Mouse (Mus musculus) gastrocnemius, adult 8-10 months (tissue): ENCODE measurements around the gene Ugt1a9. TPM values are rescaled to one million over a fixed set of nuclear protein-coding genes. Genes with fewer than 3 reads are reported as not detected.

Experiments
- DNase-seq, 2 experiments: peaks; one replicate each; pipeline ENCODE4 v3.0.0; 2022; ENCODE audit warnings: low spot score in 2 of 2
- total RNA-seq, 4 experiments: library from RNA; stranded (reverse); gene quantifications; 2 replicates each; pipeline ENCODE4 v1.2.4; 2022

Gene Ugt1a9
- total RNA-seq, 4 experiments from 2014 or later, result not detected

DNA sequence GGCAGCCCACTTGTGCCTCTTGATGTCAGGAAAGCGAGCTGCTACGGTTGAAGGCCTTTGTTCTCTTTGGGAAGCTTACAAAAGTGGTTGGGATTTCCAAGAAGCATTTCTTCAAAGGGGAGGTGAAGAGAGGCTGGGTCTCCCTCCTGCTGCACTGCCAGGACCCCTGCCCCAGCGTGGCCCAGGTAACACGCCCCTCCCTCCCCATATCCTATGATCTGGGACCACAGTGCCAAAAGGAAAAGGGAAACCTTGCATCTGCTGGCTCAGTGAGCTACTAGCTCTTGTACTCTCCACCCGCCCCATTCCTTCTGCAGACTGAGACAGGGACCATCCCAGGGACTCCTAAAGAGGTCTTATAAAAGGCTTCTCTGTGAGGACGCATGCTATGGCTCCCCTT is 187.1 kb downstream of the Ugt1a9 start:
- DNase-seq, result no peak

DNA sequence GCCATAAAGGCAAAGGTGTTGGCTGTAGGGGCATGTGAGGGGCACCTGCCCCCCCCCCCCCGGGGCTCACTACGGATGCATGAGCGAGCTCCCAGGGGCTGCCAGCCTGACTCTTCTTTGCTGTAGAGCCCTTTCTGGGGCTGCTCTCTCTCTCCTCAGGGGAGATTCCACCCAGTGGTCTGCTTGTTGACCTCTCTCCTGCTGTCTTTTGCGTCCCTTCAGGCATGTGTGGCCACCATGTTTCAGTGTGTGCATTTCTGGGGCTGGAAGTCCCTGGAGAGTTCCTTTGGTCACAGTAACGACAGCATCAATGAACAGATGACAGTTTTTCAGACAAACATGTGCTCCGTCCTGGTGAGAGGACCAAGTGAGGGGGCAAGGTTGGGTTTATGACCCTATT is 187.8 kb downstream of the Ugt1a9 start:
- no peak for DNase-seq

DNA sequence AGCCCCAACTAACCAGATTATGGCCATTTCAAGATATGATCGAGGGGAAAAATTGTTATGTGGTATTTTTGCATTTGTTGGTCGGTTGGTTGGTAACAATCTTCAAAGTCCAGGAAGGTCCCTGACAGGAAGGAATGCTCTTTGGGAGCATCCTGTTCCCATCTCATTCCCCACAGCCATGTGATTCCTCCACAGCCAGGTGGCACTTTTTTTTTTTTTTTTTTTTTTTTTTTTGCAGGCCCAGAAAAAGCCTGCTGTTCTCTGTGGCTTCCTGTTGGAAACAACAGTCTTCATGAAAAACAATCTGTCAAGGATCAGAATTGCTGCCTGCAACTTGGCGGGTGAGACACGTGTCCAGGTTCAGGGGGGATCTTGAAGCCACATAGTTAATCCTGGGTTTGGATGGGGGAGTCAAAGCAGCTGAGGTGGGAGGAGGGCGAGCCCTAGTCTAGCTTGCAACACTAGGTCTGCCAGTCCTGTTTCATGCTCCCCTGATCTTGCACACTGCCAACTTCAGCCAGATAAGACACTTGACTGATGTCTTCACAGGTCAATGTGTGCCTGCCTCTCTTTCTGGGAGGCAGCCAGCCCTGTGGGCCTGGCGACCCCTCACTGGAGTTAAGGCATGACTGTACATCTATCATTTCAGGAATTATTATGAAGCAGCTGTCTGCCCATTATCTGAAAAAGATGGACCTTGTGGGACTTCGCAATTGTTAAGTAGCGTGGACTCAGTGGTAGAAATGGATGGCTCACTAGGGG is 188.5 kb downstream of the Ugt1a9 start:
- DNase-seq, result no peak

DNA sequence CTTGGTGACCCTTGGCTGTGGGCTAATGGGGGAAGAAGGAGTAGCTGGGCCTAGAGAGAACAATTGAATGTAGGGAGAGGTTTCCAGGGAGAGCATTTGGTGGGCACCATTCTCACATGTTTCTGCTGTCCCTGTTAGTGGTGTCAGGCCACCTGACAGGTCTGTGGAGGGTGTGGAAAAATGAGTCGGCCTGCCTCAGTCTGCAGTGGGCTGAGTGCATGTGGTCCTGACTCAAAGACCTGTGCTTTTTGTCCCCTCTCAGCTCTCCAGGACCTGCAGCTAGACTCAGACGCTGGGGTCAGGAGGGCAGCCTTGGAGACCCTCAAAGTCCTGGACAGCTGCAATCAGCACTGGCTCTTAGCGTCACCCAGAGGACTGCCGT is 189.0 kb downstream of the Ugt1a9 start:
- DNase-seq, result no peak

DNA sequence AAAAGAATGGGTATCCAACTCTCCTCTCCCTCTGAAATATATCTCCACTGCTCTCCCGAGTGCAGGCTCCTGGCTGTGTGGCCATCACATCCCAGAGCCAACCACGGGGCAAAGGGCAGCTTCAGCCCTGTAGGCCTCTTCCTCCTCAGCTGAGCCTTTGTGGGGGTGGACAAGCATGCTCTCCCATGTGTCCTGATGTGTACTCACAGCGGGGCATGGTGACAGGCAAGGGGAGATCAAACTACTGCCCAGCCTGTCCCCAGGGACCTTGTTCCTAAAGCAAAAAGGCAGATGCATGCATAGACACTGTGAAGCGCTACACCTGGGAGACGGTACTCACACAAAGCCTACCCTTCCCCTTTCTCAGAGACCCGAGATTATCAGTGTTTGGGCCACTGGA is 189.5 kb downstream of the Ugt1a9 start:
- no peak for DNase-seq

DNA sequence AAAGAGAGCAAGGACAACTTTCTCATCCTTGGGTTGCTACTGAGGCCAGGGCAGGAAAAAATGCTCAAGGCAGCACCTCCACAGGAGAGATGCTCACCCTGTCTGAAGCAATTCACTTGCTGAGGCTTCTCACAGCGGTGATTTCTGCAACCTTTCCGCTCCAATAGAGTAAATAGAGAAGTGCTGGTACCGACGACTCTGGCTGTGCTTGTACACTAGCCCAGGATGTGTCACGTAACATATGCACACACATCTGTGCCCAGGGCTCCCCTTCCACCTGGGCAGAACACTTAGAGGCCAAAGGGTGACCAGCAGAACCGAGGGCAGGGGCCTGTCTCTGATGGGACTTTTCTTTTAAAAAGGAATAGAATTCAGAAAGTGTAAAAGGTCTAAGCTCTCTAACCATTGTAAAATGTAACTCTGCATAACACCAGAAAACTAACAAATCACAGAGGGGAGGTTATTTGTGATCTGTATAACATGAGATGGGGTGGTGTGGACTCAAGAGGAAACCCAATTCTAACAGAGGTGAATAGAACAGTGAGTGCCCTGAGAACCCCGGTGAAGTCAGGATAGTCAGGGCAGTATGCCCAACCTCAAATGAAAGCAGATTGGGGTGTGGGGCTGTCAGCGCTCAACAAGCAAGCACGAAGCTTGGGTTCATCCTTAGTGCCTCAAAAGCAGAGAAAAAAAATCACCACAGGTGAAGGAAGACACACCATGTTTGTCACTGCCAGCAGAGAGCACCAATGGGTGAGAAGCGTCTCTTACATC is 190.2 kb downstream of the Ugt1a9 start:
- DNase-seq, result no peak

DNA sequence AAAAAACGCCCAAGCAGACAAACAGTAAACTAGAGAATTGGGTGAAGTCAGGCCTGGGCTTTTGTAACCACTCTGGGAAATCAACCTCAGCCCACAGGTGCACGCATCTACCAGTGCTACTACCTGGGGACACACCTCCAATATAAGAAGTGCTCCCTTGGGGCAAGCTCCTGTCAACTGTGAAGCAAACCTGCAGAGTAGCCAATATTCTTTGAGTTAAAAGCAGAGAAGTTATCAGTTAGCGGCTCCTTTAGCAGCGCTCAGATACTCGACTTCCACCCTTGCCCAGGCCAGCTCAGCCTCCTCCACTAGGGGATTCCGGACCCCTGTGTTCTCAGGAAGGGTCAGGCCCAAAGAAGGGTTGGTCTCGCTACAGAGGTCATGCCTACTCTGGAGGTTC is 191.1 kb downstream of the Ugt1a9 start:
- DNase-seq, result no peak

DNA sequence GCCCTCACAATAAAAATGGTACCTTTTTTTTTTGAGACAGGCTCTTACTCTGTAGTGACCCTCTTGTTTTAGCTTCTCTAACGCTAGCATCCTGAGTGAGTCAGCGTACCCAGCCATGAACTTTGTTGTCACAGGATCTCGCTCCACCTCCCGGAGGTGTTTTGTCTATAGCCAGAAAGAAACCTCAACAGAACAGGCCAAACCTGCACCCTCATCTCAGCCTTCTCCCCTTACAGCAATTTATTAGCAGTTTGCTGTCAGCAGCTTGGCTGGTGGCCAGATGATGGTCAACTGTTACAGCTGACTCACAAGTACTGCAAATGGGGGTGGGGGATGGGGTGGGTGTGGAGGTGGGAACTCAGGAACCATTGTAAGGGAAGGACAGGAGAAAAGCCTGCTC is 191.7 kb downstream of the Ugt1a9 start:
- DNase-seq, result no peak

DNA sequence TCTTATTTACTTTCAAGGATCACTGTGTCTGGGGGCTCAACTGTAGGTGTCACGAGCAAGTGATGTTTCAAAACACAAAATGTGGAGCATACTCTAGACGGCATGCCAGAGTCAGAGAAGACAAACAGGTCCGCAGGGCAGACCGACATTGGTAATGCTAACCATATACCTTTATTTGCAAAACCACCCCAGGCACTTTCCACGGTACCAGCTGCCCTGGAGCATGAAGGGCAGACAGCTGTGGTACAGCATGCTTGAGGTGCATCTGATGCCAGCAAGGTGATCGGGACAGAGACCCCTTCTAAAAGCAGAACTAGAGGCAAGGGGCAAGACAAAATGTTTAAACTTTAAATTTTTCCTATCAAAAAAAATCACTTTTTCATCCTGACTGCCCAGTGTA is 192.4 kb downstream of the Ugt1a9 start:
- DNase-seq, result no peak

DNA sequence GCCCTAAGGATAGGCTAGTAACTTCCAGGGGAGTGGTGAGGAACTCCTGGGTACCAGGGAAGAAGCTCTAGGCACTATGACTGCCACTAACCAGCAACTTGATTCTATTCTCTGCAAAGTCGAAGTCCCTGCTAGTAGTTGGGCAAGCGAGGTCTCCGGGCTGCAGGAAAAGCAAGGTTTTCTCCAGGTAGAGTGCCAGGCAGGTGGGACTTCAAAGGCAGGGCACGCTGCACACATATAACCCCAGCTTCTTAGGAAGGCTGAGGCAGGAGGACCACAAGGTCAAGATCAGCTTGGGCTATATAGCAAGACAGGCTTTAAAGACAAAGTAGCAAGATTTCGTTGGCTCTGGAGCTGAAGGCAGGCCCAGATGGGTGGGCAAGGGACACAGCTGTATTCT is 193.2 kb downstream of the Ugt1a9 start:
- DNase-seq, result no peak

DNA sequence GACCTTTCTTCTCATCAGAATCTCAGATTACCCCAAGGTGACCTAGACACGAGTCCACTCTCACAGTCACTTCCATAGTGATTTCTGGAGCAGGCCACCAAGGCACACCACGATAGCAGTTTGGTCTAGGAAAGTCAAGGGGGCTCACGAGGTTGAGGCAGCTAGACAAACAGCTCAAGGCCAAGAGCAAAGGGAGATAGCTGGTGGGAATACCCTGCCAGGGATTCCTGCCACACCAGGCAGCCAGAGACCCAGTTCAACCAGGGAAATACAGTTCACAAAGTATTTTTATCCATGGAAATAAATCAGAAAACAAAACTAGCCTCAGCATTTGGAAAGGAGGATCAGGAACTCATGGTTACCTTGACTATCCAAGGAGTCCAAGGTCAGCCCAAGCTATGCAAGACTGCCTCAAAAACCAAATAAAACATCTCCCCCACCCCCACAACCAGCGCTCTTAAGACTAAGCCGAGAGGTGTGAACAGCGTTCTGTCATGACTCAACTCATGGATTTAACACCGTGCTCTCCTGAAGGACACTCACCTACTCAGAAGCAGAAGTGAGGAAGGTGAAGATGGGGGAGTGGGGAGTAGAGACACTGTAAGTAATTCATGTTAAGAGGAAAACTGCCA is 193.8 kb downstream of the Ugt1a9 start:
- DNase-seq, result no peak

DNA sequence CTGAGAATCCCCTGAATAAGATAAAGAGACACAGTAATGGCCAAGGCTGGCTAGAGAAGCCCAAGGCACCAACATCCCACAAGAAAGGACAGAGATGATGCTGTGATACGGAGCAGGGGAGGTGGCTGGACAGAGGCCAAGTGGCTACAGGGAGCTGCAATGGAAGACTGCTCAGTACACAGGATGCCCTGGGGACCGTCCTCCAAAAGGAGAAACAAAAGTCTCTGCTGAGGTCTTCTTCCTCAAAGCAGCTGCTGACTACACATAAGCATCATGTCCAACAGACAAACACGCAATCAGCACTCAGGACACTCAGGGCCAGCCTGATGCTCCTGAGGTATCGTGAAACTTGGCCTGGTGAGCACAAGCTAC is 194.3 kb downstream of the Ugt1a9 start:
- DNase-seq, result no peak

DNA sequence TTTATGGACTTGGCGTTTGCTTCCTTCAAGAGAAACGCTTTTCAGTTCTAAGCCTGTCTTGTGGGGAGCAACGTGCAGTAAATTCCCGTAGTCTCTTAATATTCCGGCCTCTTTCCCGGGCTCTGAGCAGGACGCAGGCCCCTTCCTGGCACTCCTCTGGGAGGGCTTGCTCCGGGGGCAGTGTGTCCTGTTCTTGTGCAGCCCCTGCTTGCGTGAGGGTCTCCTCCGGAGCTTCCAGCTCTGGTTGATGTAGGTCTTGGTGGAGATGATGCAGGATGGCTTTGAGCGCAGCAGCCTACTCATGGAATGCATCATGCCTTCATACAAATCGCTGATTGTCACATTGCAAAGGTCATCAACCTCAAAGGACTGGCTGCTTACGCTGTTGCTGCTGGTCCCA is 195.5 kb downstream of the Ugt1a9 start:
- peak in 1 of 2 experiments; percentile 15 for DNase-seq

DNA sequence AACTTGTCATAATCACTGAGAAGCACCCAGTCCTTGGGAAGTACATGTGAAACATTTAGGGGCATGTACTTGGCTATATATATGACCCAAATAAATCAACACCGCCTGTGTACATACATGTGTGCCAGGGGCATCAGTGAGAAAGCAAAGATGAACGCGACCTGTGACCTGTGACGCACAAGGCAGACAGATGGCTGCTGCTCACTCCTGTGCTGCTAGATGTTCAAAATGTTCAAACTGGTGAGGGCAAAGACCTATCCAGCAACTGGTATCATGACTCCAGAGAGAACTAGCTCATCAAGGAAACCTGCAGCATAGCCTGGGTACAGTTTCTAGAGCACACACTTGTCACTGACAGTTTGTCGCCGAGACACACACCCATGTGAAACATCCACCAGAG is 196.9 kb downstream of the Ugt1a9 start:
- peak in 1 of 2 experiments; percentile 9 for DNase-seq

DNA sequence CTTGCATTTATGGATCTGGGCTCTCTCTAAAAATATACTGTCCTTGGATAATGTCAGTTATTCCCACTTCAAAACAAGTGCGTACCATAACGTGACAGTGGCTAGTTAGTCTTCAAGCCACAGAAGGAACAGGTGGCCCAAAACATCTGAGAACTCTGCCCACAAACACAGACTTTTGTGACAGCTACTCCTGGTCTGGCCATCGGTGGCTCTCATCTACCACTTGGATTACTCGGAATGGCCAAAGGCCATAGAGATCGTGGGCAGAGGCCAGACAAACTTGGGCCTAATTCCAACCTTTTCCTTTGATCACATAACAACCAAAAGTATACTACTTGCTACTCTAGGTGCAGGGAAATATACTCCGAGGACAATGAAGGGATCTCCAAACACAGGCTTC is 197.5 kb downstream of the Ugt1a9 start:
- DNase-seq, result peak in 1 of 2 experiments; percentile 4

Other genes starting within 250 kb of the Ugt1a9 start
- gene Dgkd, start 217.5 kb upstream of the Ugt1a9 start, total RNA-seq, result 10 to 100 TPM; 23.4 to 30.2 (median 28.0) TPM
- 1 to 10 TPM; 6.9 to 7.6 (median 7.3) TPM for gene Usp40, start 62.2 kb upstream of the Ugt1a9 start, total RNA-seq
- gene Ugt1a10, start 15.4 kb upstream of the Ugt1a9 start, total RNA-seq, result not detected
- gene Ugt1a8, start 17.0 kb downstream of the Ugt1a9 start, total RNA-seq, result not detected
- under 1 TPM in 2 of 4 experiments, not detected in 2; 0.11 to 0.44 TPM for gene Ugt1a7c, start 24.3 kb downstream of the Ugt1a9 start, total RNA-seq
- 1 to 10 TPM in 1 of 4 experiments, under 1 TPM in 1, not detected in 2; 0.72 to 1.3 TPM for gene Ugt1a6b, start 32.5 kb downstream of the Ugt1a9 start, total RNA-seq
- 1 to 10 TPM in 1 of 4 experiments, under 1 TPM in 3; 0.22 to 2.0 (median 0.47) TPM for gene Ugt1a6a, start 64.0 kb downstream of the Ugt1a9 start, total RNA-seq
- not detected for gene Ugt1a5, start 95.2 kb downstream of the Ugt1a9 start, total RNA-seq
- under 1 TPM in 1 of 4 experiments, not detected in 3; 0.16 TPM for gene Ugt1a2, start 129.8 kb downstream of the Ugt1a9 start, total RNA-seq
- not detected for gene Dnajb3, start 135.0 kb downstream of the Ugt1a9 start, total RNA-seq
- gene Ugt1a1, start 141.2 kb downstream of the Ugt1a9 start, total RNA-seq, result under 1 TPM in 2 of 4 experiments, not detected in 2; 0.12 to 0.46 TPM
- not detected for gene Mroh2a, start 156.2 kb downstream of the Ugt1a9 start, total RNA-seq
- gene Hjurp, start 206.8 kb downstream of the Ugt1a9 start, total RNA-seq, result 1 to 10 TPM; 4.4 to 6.3 (median 4.7) TPM
- gene Trpm8, start 206.9 kb downstream of the Ugt1a9 start, total RNA-seq, result not detected